Comparison of ENCODE assay signal across 21 mouse cellular contexts in genomic region chr2:50772101-50772500, GRCm38 (mm10).
DNase-seq lines count a peak whose midpoint lies in the region; ATAC-seq lines count a peak whose summit lies in the region.
"Had no signal": no experiment of that assay in that cellular context is flagged by ENCODE, and none has a peak within 500 bp of the region (broad histone marks: within the 10 kb centered on the region; RNA-seq: fewer than 3 reads in every experiment).

No protein-coding gene starts in this region.

- no peak for ATAC-seq in kidney, embryonic 16.5 days (ENCODE audit: low FRiP score, low TSS enrichment)
- ATAC-seq: forebrain, embryonic 16.5 days; hindbrain, embryonic 16.5 days; midbrain, embryonic 16.5 days had no signal

- no peak overlapping the region for H3K9ac ChIP-seq in kidney, embryonic 16.5 days (replicated peaks; ENCODE audit: low read length)
- H3K9ac ChIP-seq: limb, embryonic 13.5 days; liver, embryonic 15.5 days; stomach, embryonic 15.5 days had no signal

- H3K9me3 ChIP-seq in kidney, embryonic 16.5 days (ENCODE audit: low read length), result no peaks in the 10 kb centered on the region
- H3K9me3 ChIP-seq: limb, embryonic 13.5 days; liver, embryonic 15.5 days; stomach, embryonic 15.5 days had no signal

- H3K4me2 ChIP-seq in kidney, embryonic 16.5 days (replicated peaks; ENCODE audit: low read depth, low read length), result no peak overlapping the region
- H3K4me2 ChIP-seq: limb, embryonic 13.5 days; liver, embryonic 15.5 days; stomach, embryonic 15.5 days had no signal

- intact Hi-C loops in gastrocnemius, postnatal 14 days (cut with DNase I; ENCODE audit: low total_unique reads), result no loop called here

- peak; percentile 20 for DNase-seq in gastrocnemius, postnatal 14 days
- DNase-seq in gastrocnemius, postnatal 10 days, result no peak
- DNase-seq in kidney, postnatal 10 days, result peak; percentile 24
- DNase-seq in lung, postnatal 25 days (ENCODE audit: low spot score), result peak; percentile 16
- DNase-seq in lung, postnatal 36 days, result no peak
- DNase-seq in skeletal muscle tissue, adult 2 months (ENCODE audit: low read depth, low spot score), result peak; percentile 75
- no peak for DNase-seq in thymus, postnatal 25 days
- DNase-seq: adrenal gland, postnatal 10 days; B cell, adult 2 months; cerebellum, adult 11 months; cerebellum, postnatal 25 days; layer of hippocampus, adult 9-11 months; thymus, adult 2 months had no signal

- H3K4me3 ChIP-seq in kidney, embryonic 16.5 days (ENCODE audit: low read length), result no peak overlapping the region
- H3K4me3 ChIP-seq: limb, embryonic 13.5 days; liver, embryonic 15.5 days; megakaryocyte, embryonic 14.5 days; stomach, embryonic 15.5 days had no signal

- no peaks in the 10 kb centered on the region for H3K4me1 ChIP-seq in kidney, embryonic 16.5 days (ENCODE audit: insufficient read depth, low read length)
- H3K4me1 ChIP-seq: liver, embryonic 15.5 days; megakaryocyte, embryonic 14.5 days; stomach, embryonic 15.5 days had no signal

- WGBS in kidney, embryonic 16.5 days, result 45% methylated on average over 8 of the region's 8 CpGs

- no peaks in the 10 kb centered on the region for H3K36me3 ChIP-seq in kidney, embryonic 16.5 days (ENCODE audit: insufficient read depth, low read length)
- H3K36me3 ChIP-seq: limb, embryonic 13.5 days; liver, embryonic 15.5 days; stomach, embryonic 15.5 days had no signal

- no peak overlapping the region for H3K27ac ChIP-seq in kidney, embryonic 16.5 days (ENCODE audit: low read length)
- H3K27ac ChIP-seq: limb, embryonic 13.5 days; liver, embryonic 15.5 days; stomach, embryonic 15.5 days had no signal

- no peaks in the 10 kb centered on the region for H3K27me3 ChIP-seq in kidney, embryonic 16.5 days (ENCODE audit: insufficient read depth, low read length)
- H3K27me3 ChIP-seq: limb, embryonic 13.5 days; liver, embryonic 15.5 days; megakaryocyte, embryonic 14.5 days; stomach, embryonic 15.5 days had no signal

Comparison
In these comparisons a context has a peak if more than half of its experiments do, and no peak if none do; other contexts are left out.
1. DNase-seq: peak in gastrocnemius, postnatal 14 days (single experiment), kidney, postnatal 10 days (single experiment), lung, postnatal 25 days (single experiment) and skeletal muscle tissue, adult 2 months (single experiment); none in gastrocnemius, postnatal 10 days (single experiment), lung, postnatal 36 days (single experiment) and thymus, postnatal 25 days (single experiment).